Mouse (Mus musculus): ENCODE measurements around the gene Perm1. TPM values are rescaled to one million over a fixed set of nuclear protein-coding genes. Genes with fewer than 3 reads are reported as not detected.
A peak's percentile ranks its signal among the peaks of the same experiment; 100 is the strongest.

Perm1 gene
- polyA plus RNA-seq, 1 experiment: 9.5 TPM

DNA sequence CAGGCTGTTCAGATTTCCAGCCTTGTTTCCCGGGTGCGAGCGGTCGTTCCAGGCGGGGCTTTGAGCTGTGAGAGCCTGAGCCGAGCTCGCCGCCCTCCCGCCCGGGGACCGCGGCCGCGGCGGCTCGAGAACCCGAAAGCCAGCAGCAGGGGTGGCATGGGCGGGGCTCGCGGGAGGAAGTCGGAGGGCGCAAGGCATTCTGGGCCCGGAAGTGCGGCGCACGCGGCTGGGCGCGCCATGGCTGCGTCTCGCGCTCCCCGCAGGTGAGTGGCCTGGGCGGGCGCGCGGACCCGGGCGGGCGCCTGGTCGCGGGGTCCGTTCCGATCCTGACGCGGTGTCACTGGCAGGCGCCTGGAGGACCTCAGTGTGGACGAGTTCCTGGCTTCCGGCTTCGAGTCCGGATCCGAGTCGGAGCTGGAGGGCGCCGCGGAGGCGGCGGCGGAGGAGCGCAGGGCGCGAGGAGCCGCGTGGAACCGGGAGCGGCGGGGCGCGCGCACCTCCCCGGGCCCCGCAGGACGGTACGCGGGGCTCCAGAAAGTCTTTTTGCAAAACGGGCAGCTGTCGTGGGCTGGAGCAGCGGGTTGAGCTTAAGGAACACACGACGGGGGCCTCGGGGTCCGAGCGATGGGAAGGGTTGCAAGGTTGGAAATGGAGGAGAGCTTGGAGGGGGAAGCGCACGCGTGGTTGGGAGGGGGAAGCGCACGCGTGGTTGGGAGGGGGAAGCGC, 20.3 kb downstream of the Perm1 start, which contains the start of gene Noc2l:
TSS of gene Noc2l (plus strand) at position 203 of the 726 bp plus-strand sequence.
- TF ChIP-seq CTCF (IDR thresholded peaks at IDR 0.05; ENCODE audit: borderline replicate concordance, control insufficient read depth, extremely low read depth, insufficient read depth, low read length, poor library complexity) (no peak), POLR2A (IDR thresholded peaks at IDR 0.05; ENCODE audit: control insufficient read depth, extremely low read depth, insufficient read depth, low read length, poor library complexity) (peak; percentile 67)
- Histone ChIP-seq H3K27ac (ENCODE audit: control insufficient read depth, insufficient read depth, low read length) (no peak within 1 kb of the TSS; the same call in 1 of the 2 replicates), H3K4me3 (ENCODE audit: control insufficient read depth, insufficient read depth, low read length) (peak within 1 kb of the TSS; percentile 85), H3K4me1 (replicated peaks; ENCODE audit: control insufficient read depth, insufficient read depth, low read length) (peaks cover 18% of the 10 kb centered on the region), H3K36me3 (ENCODE audit: control insufficient read depth, insufficient read depth, low read length) (peaks cover 19% of the 10 kb centered on the region), H3K27me3 (ENCODE audit: control insufficient read depth, insufficient read depth, low read length) (no peaks in the 10 kb centered on the region)
- under 1% methylated on average over 85 of the region's 90 CpGs for WGBS
- peak; percentile 92 for DNase-seq

DNA sequence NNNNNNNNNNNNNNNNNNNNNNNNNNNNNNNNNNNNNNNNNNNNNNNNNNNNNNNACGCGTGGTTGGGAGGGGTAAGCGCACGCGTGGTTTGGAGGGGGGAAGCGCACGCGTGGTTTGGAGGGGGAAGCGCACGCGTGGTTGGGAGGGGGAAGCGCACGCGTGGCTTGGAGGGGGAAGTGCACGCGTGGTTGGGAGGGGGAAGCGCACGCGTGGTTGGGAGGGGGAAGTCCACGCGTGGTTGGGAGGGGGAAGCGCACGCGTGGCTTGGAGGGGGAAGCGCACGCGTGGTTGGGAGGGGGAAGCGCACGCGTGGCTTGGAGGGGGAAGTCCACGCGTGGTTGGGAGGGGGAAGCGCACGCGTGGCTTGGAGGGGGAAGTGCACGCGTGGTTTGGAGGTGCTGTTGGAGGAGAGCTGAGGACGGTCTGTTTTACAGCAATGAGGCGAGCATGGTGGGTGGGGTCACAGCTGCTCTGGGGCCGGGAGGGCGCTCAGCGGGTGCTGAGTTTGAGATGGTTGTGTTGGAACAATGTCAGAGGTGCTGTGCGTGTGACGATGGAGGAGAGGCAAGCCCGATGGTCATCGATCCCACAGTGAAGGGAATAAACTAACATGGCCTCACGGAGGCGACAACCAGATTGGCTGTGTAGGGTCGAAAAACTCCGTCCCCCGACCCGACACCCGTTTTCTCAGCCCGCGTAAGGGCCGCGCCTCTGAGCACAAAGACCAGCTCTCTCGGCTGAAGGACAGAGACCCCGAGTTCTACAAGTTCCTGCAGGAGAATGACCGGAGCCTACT, 21.2 kb downstream of the Perm1 start:
- TF ChIP-seq CTCF (IDR thresholded peaks at IDR 0.05; ENCODE audit: borderline replicate concordance, control insufficient read depth, extremely low read depth, insufficient read depth, low read length, poor library complexity): no peak
- TF ChIP-seq POLR2A (IDR thresholded peaks at IDR 0.05; ENCODE audit: control insufficient read depth, extremely low read depth, insufficient read depth, low read length, poor library complexity): no peak
- Histone ChIP-seq H3K27ac (ENCODE audit: control insufficient read depth, insufficient read depth, low read length) (no peak overlapping the region), H3K27me3 (ENCODE audit: control insufficient read depth, insufficient read depth, low read length) (no peaks in the 10 kb centered on the region), H3K4me1 (replicated peaks; ENCODE audit: control insufficient read depth, insufficient read depth, low read length) (peaks cover 18% of the 10 kb centered on the region), H3K4me3 (ENCODE audit: control insufficient read depth, insufficient read depth, low read length) (peak overlapping the region; percentile 60), H3K36me3 (ENCODE audit: control insufficient read depth, insufficient read depth, low read length) (peaks cover 23% of the 10 kb centered on the region)
- 35% methylated on average over 58 of the region's 60 CpGs for WGBS
- DNase-seq: peak; percentile 9

DNA sequence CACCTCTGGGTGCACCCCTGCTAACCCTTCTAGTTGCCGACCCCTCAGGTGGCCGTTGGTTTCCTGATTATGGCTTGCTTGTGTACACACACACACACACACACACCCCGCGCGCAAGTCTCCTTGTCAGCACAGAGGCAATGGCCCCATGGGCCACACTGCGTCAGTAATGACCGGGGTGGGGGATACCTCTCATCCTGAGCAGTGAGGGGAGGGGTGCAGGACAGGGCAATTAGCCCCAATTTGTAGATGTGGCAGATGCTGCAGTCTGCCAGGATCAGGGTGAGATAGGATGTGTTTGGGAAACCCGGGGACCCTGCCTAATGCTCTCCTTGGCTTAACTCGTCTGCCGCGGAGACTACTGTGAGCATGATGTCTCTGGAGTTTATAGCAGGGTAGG, 33.9 kb downstream of the Perm1 start:
- WGBS: 82% methylated on average over 11 of the region's 11 CpGs
- H3K27me3 ChIP-seq (ENCODE audit: control insufficient read depth, insufficient read depth, low read length): peaks cover 3% of the 10 kb centered on the region; the same call in 1 of the 2 replicates
- peaks cover 36% of the 10 kb centered on the region for H3K36me3 ChIP-seq (ENCODE audit: control insufficient read depth, insufficient read depth, low read length)
- H3K4me1 ChIP-seq (replicated peaks; ENCODE audit: control insufficient read depth, insufficient read depth, low read length): peaks cover 6% of the 10 kb centered on the region
- TF ChIP-seq CTCF (IDR thresholded peaks at IDR 0.05; ENCODE audit: borderline replicate concordance, control insufficient read depth, extremely low read depth, insufficient read depth, low read length, poor library complexity) (no peak), POLR2A (IDR thresholded peaks at IDR 0.05; ENCODE audit: control insufficient read depth, extremely low read depth, insufficient read depth, low read length, poor library complexity) (no peak)
- no peak overlapping the region for H3K27ac ChIP-seq (ENCODE audit: control insufficient read depth, insufficient read depth, low read length)
- no peak overlapping the region for H3K4me3 ChIP-seq (ENCODE audit: control insufficient read depth, insufficient read depth, low read length)
- no peak for DNase-seq

GRCm38 (mm10) chr4:156251081-156251480, 35.4 kb downstream of the Perm1 start:
- no peak for DNase-seq
- Histone ChIP-seq H3K4me3 (ENCODE audit: control insufficient read depth, insufficient read depth, low read length) (no peak overlapping the region), H3K27ac (ENCODE audit: control insufficient read depth, insufficient read depth, low read length) (no peak overlapping the region), H3K36me3 (ENCODE audit: control insufficient read depth, insufficient read depth, low read length) (peaks cover 24% of the 10 kb centered on the region), H3K4me1 (replicated peaks; ENCODE audit: control insufficient read depth, insufficient read depth, low read length) (peaks cover 15% of the 10 kb centered on the region), H3K27me3 (ENCODE audit: control insufficient read depth, insufficient read depth, low read length) (peaks cover 9% of the 10 kb centered on the region; the same call in 1 of the 2 replicates)
- TF ChIP-seq POLR2A (IDR thresholded peaks at IDR 0.05; ENCODE audit: control insufficient read depth, extremely low read depth, insufficient read depth, low read length, poor library complexity) (no peak), CTCF (IDR thresholded peaks at IDR 0.05; ENCODE audit: borderline replicate concordance, control insufficient read depth, extremely low read depth, insufficient read depth, low read length, poor library complexity) (no peak)
- 90% methylated on average over 8 of the region's 8 CpGs for WGBS

- Histone ChIP-seq H3K27ac (ENCODE audit: control insufficient read depth, insufficient read depth, low read length) (no peak overlapping the region), H3K27me3 (ENCODE audit: control insufficient read depth, insufficient read depth, low read length) (peaks cover 9% of the 10 kb centered on the region; the same call in 1 of the 2 replicates), H3K4me3 (ENCODE audit: control insufficient read depth, insufficient read depth, low read length) (no peak overlapping the region), H3K36me3 (ENCODE audit: control insufficient read depth, insufficient read depth, low read length) (peaks cover 17% of the 10 kb centered on the region), H3K4me1 (replicated peaks; ENCODE audit: control insufficient read depth, insufficient read depth, low read length) (peaks cover 15% of the 10 kb centered on the region)
- DNase-seq: no peak
- 68% methylated on average over 7 of the region's 7 CpGs for WGBS
- TF ChIP-seq CTCF (IDR thresholded peaks at IDR 0.05; ENCODE audit: borderline replicate concordance, control insufficient read depth, extremely low read depth, insufficient read depth, low read length, poor library complexity): no peak
- no peak for TF ChIP-seq POLR2A (IDR thresholded peaks at IDR 0.05; ENCODE audit: control insufficient read depth, extremely low read depth, insufficient read depth, low read length, poor library complexity)
These were observed 36.5 kb downstream of the Perm1 start for GRCm38 (mm10) chr4:156252140-156252539.

- Histone ChIP-seq H3K4me1 (replicated peaks; ENCODE audit: control insufficient read depth, insufficient read depth, low read length) (peaks cover 15% of the 10 kb centered on the region), H3K27ac (ENCODE audit: control insufficient read depth, insufficient read depth, low read length) (no peak overlapping the region), H3K4me3 (ENCODE audit: control insufficient read depth, insufficient read depth, low read length) (no peak overlapping the region), H3K27me3 (ENCODE audit: control insufficient read depth, insufficient read depth, low read length) (peaks cover 9% of the 10 kb centered on the region; the same call in 1 of the 2 replicates), H3K36me3 (ENCODE audit: control insufficient read depth, insufficient read depth, low read length) (peaks cover 12% of the 10 kb centered on the region)
- no peak for DNase-seq
- 59% methylated on average over 3 of the region's 3 CpGs for WGBS
- TF ChIP-seq POLR2A (IDR thresholded peaks at IDR 0.05; ENCODE audit: control insufficient read depth, extremely low read depth, insufficient read depth, low read length, poor library complexity) (no peak), CTCF (IDR thresholded peaks at IDR 0.05; ENCODE audit: borderline replicate concordance, control insufficient read depth, extremely low read depth, insufficient read depth, low read length, poor library complexity) (no peak)
These were observed 37.0 kb downstream of the Perm1 start for GRCm38 (mm10) chr4:156252619-156253018.
